Mouse (Mus musculus) cerebellum, adult (tissue): ENCODE results near the gene Ccdc141.

Experiments
- ATAC-seq: cut with Nextera tagmentation; 2 replicates; pipeline ENCODE4 v1.9.2; 2017; ENCODE audit warnings: mild to moderate bottlenecking, moderate library complexity, mixed read lengths; ENCODE audit not compliant: insufficient number of reproducible peaks, low FRiP score, low TSS enrichment

Gene Ccdc141

DNA sequence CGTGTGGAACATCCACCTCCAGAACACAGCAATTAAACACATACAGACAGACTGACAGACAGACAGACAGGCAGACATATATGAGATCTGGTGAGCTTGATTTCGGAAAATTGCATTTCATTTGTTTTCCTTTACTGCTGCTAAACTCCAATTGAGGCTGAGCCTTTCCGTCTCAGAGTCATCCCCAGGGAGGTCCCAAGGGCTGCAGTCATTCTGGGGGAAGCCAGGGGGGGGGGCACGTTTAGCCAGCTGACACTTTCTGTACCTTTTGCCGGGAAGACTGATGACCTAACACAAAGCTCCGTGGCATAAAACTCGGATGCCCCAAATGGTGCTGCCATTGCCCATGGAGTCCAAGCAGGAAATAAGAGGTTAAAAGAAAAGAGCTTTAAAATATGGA is 5.0 kb upstream of the Ccdc141 start:
- no peak for ATAC-seq

DNA sequence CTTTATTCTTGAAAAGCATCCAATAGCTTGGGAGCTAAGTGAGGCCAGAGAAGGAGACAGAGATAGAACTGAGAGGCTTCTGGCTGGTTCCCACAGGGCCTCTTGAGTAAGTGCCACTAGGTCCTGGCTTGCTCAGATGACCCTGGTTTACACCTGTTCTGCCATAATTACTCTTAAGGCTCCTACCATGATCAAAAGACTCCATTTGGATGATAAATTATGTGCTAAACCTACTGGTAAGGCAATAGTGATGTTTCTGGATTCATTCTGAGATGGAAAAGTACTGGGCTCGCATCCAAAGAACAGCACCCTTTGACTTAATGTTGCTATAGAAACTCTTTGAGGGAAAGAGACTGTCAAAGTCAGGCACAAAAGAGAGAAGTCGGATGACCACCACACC is 3.9 kb upstream of the Ccdc141 start:
- no peak for ATAC-seq

DNA sequence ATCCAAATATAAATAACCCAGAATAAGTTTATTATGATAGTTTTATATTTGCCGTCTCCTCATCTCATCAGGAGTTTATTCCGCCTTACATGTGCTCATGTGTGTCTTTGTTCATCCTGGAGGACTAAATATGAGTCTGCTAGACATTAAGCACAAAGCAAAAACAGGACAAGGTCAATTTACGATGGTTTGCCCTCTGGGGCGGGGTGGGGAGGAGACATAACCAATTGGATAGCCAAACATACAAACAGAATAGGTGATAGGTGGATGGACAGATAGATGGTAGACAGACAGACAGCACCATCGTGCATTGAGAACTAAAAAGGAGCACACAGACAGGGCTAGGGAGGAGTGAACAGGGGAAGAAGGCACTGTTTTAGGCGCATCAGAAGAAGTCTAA is 3.4 kb upstream of the Ccdc141 start:
- no peak for ATAC-seq

DNA sequence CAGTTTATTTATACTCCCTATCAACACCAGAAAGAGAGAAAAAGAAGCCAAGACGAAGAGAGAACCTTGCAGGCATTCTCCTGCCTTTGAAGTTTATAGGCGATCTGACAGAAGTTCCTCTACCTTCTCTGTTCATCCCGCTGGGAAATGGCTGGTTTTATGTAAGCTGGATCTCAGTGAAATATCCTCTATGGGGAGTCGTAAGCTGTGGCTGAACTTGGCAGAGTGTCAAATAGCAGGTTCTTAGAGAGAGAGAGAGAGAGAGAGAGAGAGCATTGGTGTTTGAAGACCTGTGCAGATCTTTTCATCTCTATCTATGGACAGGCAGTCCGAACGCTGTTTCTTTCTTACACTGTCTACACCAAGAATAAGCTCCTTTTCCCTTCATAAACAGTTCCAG is 2.9 kb upstream of the Ccdc141 start:
- ATAC-seq = no peak

DNA sequence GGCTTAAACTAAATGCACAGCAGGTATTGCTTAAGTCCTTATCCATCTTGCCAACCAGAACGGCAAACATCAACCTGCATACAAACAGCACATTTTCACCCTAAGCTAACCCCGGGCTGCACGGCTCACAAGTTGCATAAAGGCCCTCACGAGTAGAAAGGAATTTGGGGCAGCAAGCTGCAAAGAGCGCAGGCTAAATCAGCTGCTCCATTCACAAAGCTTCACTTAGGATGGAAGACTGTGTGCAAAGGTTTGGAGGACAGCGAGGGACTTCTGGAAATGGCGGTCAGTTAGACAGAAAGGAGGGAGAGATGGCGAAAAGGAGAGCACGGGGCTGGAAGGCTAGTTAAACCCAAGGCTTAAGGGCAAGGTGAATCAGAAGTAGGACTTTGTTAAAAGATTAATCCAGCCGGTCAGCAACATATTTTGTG is 1.8 kb upstream of the Ccdc141 start:
- no peak for ATAC-seq

DNA sequence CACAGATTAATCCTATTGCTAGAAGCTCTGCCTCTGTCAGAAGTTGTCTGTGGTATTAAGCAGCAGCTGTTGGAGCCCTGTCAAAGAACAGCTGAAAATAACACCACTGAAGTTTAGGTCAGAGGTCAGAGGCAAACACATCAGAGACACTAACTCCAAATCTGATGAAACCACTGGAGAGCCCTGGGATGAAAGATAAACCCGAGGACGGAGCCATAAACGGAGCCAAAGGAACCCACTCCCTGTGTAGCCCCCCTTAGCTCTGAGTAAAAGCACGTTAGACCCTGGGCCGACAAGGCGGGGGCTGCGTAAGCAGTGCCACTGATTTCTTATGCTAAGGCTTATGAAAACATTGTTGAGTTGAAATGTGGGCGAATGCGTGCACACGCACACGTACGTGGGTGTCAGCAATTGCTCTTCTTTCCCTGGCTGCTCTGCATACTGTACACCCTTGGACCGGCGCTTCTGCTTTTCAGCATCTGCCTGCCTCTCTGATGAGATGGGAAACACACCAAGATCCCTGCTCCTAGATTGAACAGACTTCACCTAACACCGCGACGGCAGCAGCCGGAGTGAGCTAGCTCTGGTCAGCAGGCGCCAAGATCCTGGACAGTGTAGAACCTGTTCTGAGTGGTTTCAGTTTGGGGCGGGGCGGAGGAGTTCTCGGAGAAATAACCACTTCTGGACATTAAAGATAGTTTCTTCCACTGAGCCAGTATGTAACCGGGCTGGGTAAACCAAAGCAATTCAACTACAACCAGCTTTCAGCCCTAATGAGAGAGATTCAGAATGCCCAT is 1.2 kb upstream of the Ccdc141 start:
- no peak for ATAC-seq

DNA sequence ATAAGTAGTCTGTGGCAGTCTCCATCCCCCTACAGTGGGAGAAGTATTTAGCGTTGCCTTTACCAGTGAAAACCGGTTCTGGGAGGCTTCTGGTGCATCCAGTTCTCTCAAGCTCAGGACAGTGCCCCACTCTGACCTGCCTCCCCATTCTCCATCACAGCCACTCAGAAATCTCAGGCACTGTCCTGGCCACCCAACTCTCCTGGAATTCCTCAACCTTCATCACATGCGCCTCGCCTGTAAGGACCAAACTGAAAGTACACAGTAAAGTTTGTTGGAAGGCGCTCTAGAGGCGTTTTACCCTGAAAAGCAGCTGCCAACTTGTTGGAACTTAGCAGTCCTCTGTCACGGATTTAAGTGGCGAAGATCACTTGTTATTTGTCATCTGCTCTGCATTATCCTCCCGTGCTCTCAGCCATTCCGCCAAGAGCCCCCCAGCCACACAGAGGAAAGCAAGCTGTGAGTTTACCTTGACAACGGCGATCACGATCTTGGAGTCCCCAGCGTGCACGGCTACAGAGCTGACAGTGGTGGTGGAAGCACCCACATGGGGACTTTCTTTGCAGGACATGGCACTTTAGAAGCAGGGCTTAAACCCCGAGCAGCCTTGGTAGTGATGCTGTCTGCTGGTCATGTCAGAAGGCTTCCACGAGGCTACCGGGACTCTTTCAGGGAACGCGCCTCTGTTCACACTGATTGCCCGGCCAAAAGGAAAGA is 362 bp downstream of the Ccdc141 start:
- no peak for ATAC-seq

DNA sequence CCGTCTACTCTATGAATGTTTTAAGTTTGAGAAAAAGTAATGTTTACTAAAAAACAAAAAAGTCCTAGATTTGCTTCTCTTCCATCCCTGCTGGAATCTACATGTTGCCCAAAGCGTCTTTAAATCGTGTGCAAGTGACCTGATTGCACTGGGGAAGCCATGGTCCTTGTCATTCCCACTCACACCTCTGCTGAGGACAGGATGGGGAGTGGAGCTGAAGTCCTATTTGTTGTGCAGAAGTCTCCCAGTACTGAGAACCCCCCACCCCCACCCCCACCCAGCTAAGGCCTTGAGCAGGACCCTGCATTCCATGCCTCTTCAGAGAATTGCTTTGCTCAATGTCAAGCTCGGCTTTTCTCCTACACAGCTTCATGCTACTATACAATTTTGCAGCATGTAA is 1.2 kb downstream of the Ccdc141 start:
- no peak for ATAC-seq

DNA sequence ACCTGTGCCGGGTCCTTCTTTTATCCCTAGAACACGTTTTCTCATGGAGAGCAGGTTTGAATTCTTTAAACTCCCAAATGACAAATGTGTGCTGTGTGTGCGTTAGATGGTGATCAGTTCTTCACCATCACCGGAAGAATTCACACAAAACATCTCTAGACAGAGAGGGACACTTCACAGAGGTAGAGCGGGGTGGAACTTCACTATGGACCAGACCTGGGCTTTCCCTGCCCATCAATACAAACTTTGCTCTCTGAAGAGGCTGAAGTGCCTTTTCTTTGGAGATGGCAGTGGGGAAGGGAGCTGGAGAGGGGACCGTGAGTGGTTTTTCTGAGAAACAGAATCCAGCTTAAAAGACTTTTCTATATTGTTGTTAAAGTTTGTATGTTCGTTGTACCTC is 1.7 kb downstream of the Ccdc141 start:
- ATAC-seq = no peak

DNA sequence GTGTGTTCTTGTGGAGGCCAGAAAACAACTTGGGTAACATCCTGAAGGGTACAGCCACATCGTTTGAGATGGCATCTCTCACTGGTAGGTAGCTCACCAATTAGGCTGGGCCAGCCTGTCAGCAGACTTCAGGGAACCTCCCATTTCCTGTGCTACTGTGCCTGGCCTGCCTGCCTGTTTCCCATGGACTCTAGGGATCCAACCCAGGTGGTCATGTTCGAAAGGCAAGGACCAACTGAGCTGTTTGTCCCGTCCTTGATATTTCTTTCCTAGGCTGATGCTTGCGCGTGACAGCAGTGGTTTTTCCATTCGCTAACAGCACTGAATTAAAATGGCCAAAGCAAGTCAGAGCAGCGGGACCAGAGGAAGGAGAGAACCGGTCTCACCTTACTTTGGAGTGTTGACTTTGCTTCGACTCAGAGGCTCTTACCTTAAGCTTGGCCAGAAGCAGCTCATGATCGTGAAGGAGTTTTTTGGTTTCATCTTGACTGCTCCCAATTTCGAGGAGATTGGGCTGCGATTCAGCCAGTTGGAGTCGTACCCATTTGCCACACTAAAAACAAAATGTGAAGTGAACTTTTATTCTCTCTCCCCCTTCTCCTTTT is 2.3 kb downstream of the Ccdc141 start:
- ATAC-seq = no peak

DNA sequence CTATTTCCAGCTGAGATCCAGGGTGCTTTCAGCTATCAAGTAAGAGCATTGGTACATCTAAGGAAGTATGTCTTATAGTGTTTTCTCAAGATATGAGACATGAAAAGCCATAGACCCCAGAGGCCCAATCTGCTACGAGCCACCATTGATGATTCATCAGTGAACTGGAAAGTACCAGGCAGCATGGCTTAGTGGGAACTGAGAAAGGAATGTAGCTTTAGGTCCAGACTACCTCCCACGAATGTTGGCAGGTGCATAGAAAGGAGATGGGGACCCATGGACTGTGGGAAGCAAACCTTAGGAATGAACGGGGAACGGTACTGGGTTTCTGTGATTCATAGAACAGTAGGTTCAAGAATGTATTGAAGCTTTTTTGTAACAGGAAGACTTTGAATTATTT is 4.1 kb downstream of the Ccdc141 start:
- ATAC-seq = no peak

DNA sequence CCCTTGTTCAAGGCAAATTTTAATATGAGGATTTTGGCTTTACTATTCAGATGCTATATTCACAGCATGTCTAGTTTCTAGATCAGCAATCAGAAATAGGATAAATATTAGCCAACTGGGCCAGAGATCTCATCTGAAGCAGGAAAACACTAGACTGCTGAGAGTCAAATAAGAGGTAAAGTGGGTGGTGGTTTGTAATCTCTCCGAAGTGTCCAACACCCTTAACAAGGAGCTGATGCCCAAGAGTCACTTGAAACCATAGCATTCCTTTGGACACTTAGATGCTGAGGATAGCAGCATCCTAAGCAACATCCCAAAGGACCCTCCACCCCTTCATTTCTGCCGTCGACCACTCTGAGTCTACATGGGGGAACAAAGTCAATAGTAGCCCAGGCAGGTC is 5.8 kb downstream of the Ccdc141 start:
- ATAC-seq = no peak

DNA sequence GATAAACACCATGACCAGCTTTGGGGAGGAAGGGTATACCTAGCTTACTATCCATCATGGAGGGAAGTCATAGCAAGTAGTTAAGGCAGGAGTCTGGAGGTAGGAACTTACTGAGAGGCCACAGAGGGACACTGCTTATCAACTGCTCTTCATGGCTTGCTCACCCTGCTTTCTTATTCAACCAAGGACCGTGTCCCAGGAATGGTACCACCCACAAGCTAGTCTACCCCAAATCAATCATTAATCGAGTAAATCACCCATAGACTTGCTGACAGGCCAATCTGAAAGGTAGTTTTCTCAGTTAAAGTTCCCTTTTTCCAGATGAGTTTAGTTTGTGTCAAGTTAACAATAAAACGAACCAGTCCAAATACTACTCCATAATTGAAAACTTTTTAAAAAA is 7.1 kb downstream of the Ccdc141 start:
- no peak for ATAC-seq

DNA sequence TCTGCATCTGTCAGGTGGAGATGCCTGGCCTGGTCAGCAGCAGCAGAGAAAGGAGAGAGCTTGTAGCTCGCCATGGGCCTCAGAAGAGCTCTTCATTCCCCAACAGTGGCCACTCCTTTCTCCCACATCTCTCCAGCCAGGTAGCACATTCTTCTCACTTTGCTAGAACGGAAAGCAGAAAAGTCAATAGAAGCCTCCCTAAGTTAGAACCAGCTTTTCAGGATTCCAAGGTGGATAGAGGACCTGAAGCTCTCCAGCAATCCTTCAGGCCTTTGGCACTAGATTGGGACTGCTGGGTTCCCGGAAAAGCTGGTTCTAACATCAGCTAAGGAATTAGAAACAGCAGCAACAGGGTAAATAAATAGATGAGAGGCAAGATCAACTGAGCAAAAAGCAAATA is 8.3 kb downstream of the Ccdc141 start:
- ATAC-seq = no peak

DNA sequence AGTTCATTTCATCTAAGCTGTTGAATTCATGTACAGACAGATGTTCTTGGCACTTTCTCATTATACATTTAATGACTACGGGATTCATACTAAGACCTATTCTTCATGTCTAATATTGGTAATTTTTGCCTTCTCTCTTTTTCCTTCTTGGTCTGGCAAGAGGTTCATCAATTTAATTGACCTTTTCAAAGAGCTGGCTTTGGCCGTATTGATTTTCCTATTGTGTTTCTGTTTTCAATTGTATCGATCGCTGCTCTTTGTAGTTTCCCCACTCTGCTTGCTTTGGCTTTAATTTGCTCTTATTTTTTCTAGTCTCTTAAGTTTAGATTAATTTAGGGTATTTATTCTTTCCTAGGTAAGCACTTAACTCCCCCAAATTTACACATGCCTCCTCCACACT is 12.9 kb downstream of the Ccdc141 start:
- no peak for ATAC-seq

DNA sequence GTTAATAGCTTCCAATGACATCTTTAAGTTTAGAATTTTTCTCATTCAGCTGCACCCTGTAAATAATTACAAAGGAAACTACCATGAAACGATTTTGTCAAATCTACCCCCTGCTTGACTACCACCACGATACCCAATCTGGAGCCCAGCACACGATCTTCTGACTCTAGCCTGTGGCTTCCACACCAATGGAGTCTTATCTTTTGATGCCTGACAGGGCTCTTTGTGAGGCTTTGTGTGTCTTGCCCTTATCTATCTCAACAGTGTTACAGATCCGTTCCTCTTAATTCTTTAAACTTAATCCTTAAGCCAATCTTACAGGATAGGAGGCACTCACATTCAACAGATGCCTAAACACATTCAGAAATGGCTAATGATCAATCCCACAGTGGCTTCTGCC is 16.4 kb downstream of the Ccdc141 start:
- no peak for ATAC-seq

DNA sequence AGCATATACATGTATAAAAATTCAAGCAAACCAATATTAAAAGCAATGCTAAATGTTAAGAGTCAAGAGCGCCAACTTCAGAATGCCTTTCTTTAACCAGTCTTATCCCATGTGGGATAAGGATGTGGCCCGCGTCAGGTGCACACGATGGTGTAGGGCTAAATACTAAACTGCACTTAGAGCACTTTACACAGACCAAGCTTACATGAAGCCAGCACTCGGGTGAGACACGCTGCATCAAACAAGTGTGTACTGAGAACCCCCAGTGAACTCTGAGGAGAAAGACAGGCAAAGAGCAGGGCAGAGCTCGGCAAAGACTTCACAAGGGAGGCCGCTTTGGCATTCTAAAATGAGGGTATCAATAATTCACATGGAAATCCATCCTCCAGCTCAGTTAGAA is 19.2 kb downstream of the Ccdc141 start:
- ATAC-seq = no peak

DNA sequence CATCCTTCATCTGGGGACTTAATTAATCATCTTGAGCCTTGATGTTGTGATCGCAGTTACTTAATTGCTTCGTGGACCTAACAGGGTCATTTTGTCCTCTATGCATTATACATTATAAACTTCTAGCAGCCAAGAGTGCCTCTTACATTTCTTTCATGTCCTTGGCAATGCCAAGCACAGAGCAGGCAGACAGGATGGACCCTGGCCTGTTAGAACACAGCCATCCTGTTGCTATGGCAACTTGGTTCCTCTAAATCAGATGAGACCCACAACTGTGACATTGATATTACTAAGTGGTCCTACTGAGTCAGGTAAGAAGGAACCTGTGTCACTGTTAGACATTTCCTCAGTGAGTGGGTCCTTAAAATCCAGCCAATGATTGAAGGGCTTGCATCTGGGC is 20.9 kb downstream of the Ccdc141 start:
- ATAC-seq = no peak

DNA sequence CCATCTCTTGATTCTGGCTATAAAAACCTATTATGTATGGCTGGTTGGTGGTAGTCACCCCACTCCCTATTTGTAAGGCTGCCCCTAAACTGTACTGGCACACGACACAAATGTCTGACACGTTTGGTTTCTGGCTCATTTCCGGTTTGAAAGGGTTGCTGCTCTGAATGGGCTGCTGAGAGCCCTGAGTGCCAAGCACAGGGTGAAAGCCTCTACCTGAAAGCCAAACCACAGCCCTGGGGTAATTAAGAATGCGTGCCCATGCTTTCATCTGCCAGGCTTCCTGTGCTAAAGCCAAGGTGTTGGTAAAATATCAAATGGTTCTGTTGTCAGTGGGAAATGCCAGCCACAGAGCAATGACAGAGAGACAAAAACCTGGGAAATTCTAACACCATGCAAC is 22.2 kb downstream of the Ccdc141 start:
- ATAC-seq = no peak

DNA sequence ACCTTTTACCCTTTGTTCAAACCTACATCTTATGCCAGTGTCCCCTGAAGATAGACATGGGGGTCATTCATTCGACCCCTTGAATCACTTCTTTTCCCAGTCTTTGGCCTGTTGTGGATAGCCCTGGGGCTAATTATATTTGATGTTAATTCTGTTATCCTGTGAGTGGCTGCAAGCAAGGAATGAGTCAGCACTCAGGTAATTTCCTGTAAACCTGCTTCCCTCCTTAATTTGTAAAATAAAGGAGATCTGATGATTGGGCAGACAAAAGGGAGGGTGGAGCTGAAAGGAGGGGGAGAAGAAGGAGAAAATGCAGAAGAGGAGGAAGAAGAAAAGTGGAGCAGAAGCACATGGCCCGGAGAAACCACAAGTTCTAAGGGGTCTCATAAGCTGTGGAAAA is 23.5 kb downstream of the Ccdc141 start:
- no peak for ATAC-seq

DNA sequence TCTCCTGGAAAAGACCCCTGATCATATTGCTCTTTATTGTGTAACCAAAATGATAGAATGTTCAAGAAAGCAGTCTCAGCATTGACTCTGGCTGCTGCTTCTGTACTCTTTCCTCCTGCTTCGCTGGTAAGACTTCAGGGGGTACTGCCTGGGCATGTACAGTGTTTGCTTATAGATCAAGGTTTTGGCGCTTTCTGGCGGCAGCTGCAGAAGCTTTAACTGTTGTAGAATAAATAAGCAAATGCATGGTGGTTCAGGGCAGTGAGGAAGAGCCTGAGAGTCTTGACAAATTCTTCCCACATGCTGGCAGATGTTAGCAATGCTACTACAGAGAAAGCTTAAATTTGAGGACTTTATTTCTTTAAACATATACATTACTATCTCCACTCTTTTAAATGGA is 24.1 kb downstream of the Ccdc141 start:
- no peak for ATAC-seq

DNA sequence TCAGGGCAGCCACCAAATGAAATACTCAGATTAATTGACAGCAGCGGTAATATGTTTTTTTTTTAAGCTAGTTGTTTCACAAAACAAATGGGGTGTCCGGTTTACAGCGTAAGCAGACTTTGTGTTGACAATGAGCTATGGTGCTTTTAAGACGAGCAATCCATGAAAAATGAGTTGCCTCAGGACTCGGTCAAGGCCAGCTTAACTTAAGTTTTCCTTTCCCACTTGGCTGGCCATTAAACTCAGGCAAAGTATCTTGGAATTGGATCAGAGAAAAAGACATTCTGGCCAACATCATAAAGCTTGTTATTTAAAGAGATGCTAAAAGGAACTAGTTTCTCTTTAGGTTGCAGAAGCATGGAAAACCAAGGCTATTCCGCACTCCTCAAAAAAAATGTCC is 26.9 kb downstream of the Ccdc141 start:
- ATAC-seq = no peak
